Mouse (Mus musculus): ENCODE data around the gene Eme2. TPM values are rescaled to one million over a fixed set of nuclear protein-coding genes. Genes with fewer than 3 reads are reported as not detected.

Gene Eme2
- polyA plus RNA-seq, 1 experiment: not detected

- Histone ChIP-seq H3K4me3 (ENCODE audit: insufficient read depth, low read depth, low read length) (peak within 1 kb of the TSS; percentile 65), H3K27ac (ENCODE audit: insufficient read depth, low read depth, low read length) (peak within 1 kb of the TSS; percentile 91), H3K4me1 (ENCODE audit: control insufficient read depth, insufficient read depth, low read length) (peaks cover 5% of the 10 kb centered on the region)
- under 1% methylated on average over 58 of the region's 58 CpGs for WGBS
- TF ChIP-seq POLR2A (IDR thresholded peaks at IDR 0.05; ENCODE audit: insufficient read depth, low read depth, low read length) (peak; percentile 72; the same call in 1 of the 2 replicates), CTCF (IDR thresholded peaks at IDR 0.05; ENCODE audit: insufficient read depth, low read depth, low read length) (no peak)
These were observed 44.7 kb downstream of the Eme2 start, which contains the start of gene Fahd1 for GRCm38 (mm10) chr17:24850065-24850772. TSS of gene Fahd1 (minus strand) at chr17:24850364.

GRCm38 (mm10) chr17:24849733-24850064, 45.2 kb downstream of the Eme2 start:
- Histone ChIP-seq H3K27ac (ENCODE audit: insufficient read depth, low read depth, low read length) (peak overlapping the region; percentile 91), H3K4me3 (ENCODE audit: insufficient read depth, low read depth, low read length) (peak overlapping the region; percentile 65), H3K4me1 (ENCODE audit: control insufficient read depth, insufficient read depth, low read length) (peaks cover 4% of the 10 kb centered on the region)
- TF ChIP-seq CTCF (IDR thresholded peaks at IDR 0.05; ENCODE audit: insufficient read depth, low read depth, low read length) (no peak), POLR2A (IDR thresholded peaks at IDR 0.05; ENCODE audit: insufficient read depth, low read depth, low read length) (no peak)
- WGBS: under 1% methylated on average over 21 of the region's 21 CpGs

GRCm38 (mm10) chr17:24848600-24849031, 46.3 kb downstream of the Eme2 start:
- H3K4me3 ChIP-seq (ENCODE audit: insufficient read depth, low read depth, low read length): no peak overlapping the region
- peaks cover 4% of the 10 kb centered on the region for H3K4me1 ChIP-seq (ENCODE audit: control insufficient read depth, insufficient read depth, low read length)
- no peak for TF ChIP-seq POLR2A (IDR thresholded peaks at IDR 0.05; ENCODE audit: insufficient read depth, low read depth, low read length)
- no peak for TF ChIP-seq CTCF (IDR thresholded peaks at IDR 0.05; ENCODE audit: insufficient read depth, low read depth, low read length)
- H3K27ac ChIP-seq (ENCODE audit: insufficient read depth, low read depth, low read length): no peak overlapping the region

- TF ChIP-seq CTCF (IDR thresholded peaks at IDR 0.05; ENCODE audit: insufficient read depth, low read depth, low read length): no peak
- no peak overlapping the region for H3K27ac ChIP-seq (ENCODE audit: insufficient read depth, low read depth, low read length)
- H3K4me3 ChIP-seq (ENCODE audit: insufficient read depth, low read depth, low read length): no peak overlapping the region
- peaks cover 4% of the 10 kb centered on the region for H3K4me1 ChIP-seq (ENCODE audit: control insufficient read depth, insufficient read depth, low read length)
- 100% methylated on average over 1 of the region's 1 CpGs for WGBS
These were observed 47.5 kb downstream of the Eme2 start for GRCm38 (mm10) chr17:24847386-24847785.

- TF ChIP-seq CTCF (IDR thresholded peaks at IDR 0.05; ENCODE audit: insufficient read depth, low read depth, low read length) (no peak), POLR2A (IDR thresholded peaks at IDR 0.05; ENCODE audit: insufficient read depth, low read depth, low read length) (no peak)
- Histone ChIP-seq H3K27ac (ENCODE audit: insufficient read depth, low read depth, low read length) (no peak overlapping the region), H3K4me1 (ENCODE audit: control insufficient read depth, insufficient read depth, low read length) (no peaks in the 10 kb centered on the region; the same call in 1 of the 2 replicates), H3K4me3 (ENCODE audit: insufficient read depth, low read depth, low read length) (no peak overlapping the region)
- WGBS: 62% methylated on average over 9 of the region's 9 CpGs
These were observed 50.4 kb downstream of the Eme2 start for GRCm38 (mm10) chr17:24844525-24844924.

GRCm38 (mm10) chr17:24842631-24843030, 52.3 kb downstream of the Eme2 start:
- no peaks in the 10 kb centered on the region; the same call in 1 of the 2 replicates for H3K4me1 ChIP-seq (ENCODE audit: control insufficient read depth, insufficient read depth, low read length)
- H3K27ac ChIP-seq (ENCODE audit: insufficient read depth, low read depth, low read length): no peak overlapping the region
- no peak overlapping the region for H3K4me3 ChIP-seq (ENCODE audit: insufficient read depth, low read depth, low read length)
- TF ChIP-seq POLR2A (IDR thresholded peaks at IDR 0.05; ENCODE audit: insufficient read depth, low read depth, low read length) (no peak), CTCF (IDR thresholded peaks at IDR 0.05; ENCODE audit: insufficient read depth, low read depth, low read length) (no peak)
- WGBS: 65% methylated on average over 2 of the region's 2 CpGs

GRCm38 (mm10) chr17:24841133-24841532, 53.8 kb downstream of the Eme2 start:
- no peaks in the 10 kb centered on the region; the same call in 1 of the 2 replicates for H3K4me1 ChIP-seq (ENCODE audit: control insufficient read depth, insufficient read depth, low read length)
- 57% methylated on average over 4 of the region's 4 CpGs for WGBS
- H3K27ac ChIP-seq (ENCODE audit: insufficient read depth, low read depth, low read length): no peak overlapping the region
- no peak for TF ChIP-seq POLR2A (IDR thresholded peaks at IDR 0.05; ENCODE audit: insufficient read depth, low read depth, low read length)
- no peak for TF ChIP-seq CTCF (IDR thresholded peaks at IDR 0.05; ENCODE audit: insufficient read depth, low read depth, low read length)
- H3K4me3 ChIP-seq (ENCODE audit: insufficient read depth, low read depth, low read length): no peak overlapping the region

- H3K4me3 ChIP-seq (ENCODE audit: insufficient read depth, low read depth, low read length): no peak overlapping the region
- no peaks in the 10 kb centered on the region; the same call in 1 of the 2 replicates for H3K4me1 ChIP-seq (ENCODE audit: control insufficient read depth, insufficient read depth, low read length)
- H3K27ac ChIP-seq (ENCODE audit: insufficient read depth, low read depth, low read length): no peak overlapping the region
- TF ChIP-seq POLR2A (IDR thresholded peaks at IDR 0.05; ENCODE audit: insufficient read depth, low read depth, low read length) (no peak), CTCF (IDR thresholded peaks at IDR 0.05; ENCODE audit: insufficient read depth, low read depth, low read length) (no peak)
- 63% methylated on average over 5 of the region's 5 CpGs for WGBS
These were observed 54.5 kb downstream of the Eme2 start for GRCm38 (mm10) chr17:24840341-24840740.

GRCm38 (mm10) chr17:24839842-24840241, 55.0 kb downstream of the Eme2 start, which contains the start of gene Hagh:
TSS of gene Hagh (plus strand) at chr17:24840143.
- no peaks in the 10 kb centered on the region; the same call in 1 of the 2 replicates for H3K4me1 ChIP-seq (ENCODE audit: control insufficient read depth, insufficient read depth, low read length)
- 71% methylated on average over 8 of the region's 8 CpGs for WGBS
- no peak within 1 kb of the TSS for H3K27ac ChIP-seq (ENCODE audit: insufficient read depth, low read depth, low read length)
- no peak within 1 kb of the TSS for H3K4me3 ChIP-seq (ENCODE audit: insufficient read depth, low read depth, low read length)
- TF ChIP-seq CTCF (IDR thresholded peaks at IDR 0.05; ENCODE audit: insufficient read depth, low read depth, low read length): no peak
- TF ChIP-seq POLR2A (IDR thresholded peaks at IDR 0.05; ENCODE audit: insufficient read depth, low read depth, low read length): no peak

Other genes with a start within 250 kb of the Eme2 start
- gene Slc9a3r2, start 244.8 kb downstream of the Eme2 start, polyA plus RNA-seq (2012; ENCODE audit: insufficient read depth, insufficient read length, low replicate concordance, missing spikeins): not detected in 2 replicates
- gene Npw, start 236.6 kb downstream of the Eme2 start, polyA plus RNA-seq (2012; ENCODE audit: insufficient read depth, insufficient read length, low replicate concordance, missing spikeins): not detected in 2 replicates
- gene Zfp598, start 225.4 kb downstream of the Eme2 start, polyA plus RNA-seq (2012; ENCODE audit: insufficient read depth, insufficient read length, low replicate concordance, missing spikeins): not detected in 2 replicates
- gene Syngr3, start 205.1 kb downstream of the Eme2 start, polyA plus RNA-seq (2012; ENCODE audit: insufficient read depth, insufficient read length, low replicate concordance, missing spikeins): not detected in 2 replicates
- not detected in 2 replicates for gene Gfer, start 198.9 kb downstream of the Eme2 start, polyA plus RNA-seq (2012; ENCODE audit: insufficient read depth, insufficient read length, low replicate concordance, missing spikeins)
- gene Noxo1, start 198.9 kb downstream of the Eme2 start, polyA plus RNA-seq (2012; ENCODE audit: insufficient read depth, insufficient read length, low replicate concordance, missing spikeins): not detected in 2 replicates
- gene Tbl3, start 187.4 kb downstream of the Eme2 start, polyA plus RNA-seq (2012; ENCODE audit: insufficient read depth, insufficient read length, low replicate concordance, missing spikeins): not detected in 2 replicates
- gene Rnf151, start 177.0 kb downstream of the Eme2 start, polyA plus RNA-seq (2012; ENCODE audit: insufficient read depth, insufficient read length, low replicate concordance, missing spikeins): not detected in 2 replicates
- gene Rps2, start 177.0 kb downstream of the Eme2 start, polyA plus RNA-seq (2012; ENCODE audit: insufficient read depth, insufficient read length, low replicate concordance, missing spikeins): not detected in 2 replicates
- gene Ndufb10, start 170.6 kb downstream of the Eme2 start, polyA plus RNA-seq (2012; ENCODE audit: insufficient read depth, insufficient read length, low replicate concordance, missing spikeins): not detected in 2 replicates
- gene Rpl3l, start 167.3 kb downstream of the Eme2 start, polyA plus RNA-seq (2012; ENCODE audit: insufficient read depth, insufficient read length, low replicate concordance, missing spikeins): not detected in 2 replicates
- not detected in 2 replicates for gene Msrb1, start 158.4 kb downstream of the Eme2 start, polyA plus RNA-seq (2012; ENCODE audit: insufficient read depth, insufficient read length, low replicate concordance, missing spikeins)
- not detected in 2 replicates for gene Hs3st6, start 142.1 kb downstream of the Eme2 start, polyA plus RNA-seq (2012; ENCODE audit: insufficient read depth, insufficient read length, low replicate concordance, missing spikeins)
- not detected in 2 replicates for gene Meiob, start 90.8 kb downstream of the Eme2 start, polyA plus RNA-seq (2012; ENCODE audit: insufficient read depth, insufficient read length, low replicate concordance, missing spikeins)
- not detected in 2 replicates for gene Hagh, start 54.9 kb downstream of the Eme2 start, polyA plus RNA-seq (2012; ENCODE audit: insufficient read depth, insufficient read length, low replicate concordance, missing spikeins)
- not detected in 2 replicates for gene Fahd1, start 44.7 kb downstream of the Eme2 start, polyA plus RNA-seq (2012; ENCODE audit: insufficient read depth, insufficient read length, low replicate concordance, missing spikeins)
- gene Igfals, start 29.1 kb downstream of the Eme2 start, polyA plus RNA-seq (2012; ENCODE audit: insufficient read depth, insufficient read length, low replicate concordance, missing spikeins): not detected in 2 replicates
- gene Nubp2, start 8.7 kb downstream of the Eme2 start, polyA plus RNA-seq (2012; ENCODE audit: insufficient read depth, insufficient read length, low replicate concordance, missing spikeins): not detected in 2 replicates
- not detected in 2 replicates for gene Spsb3, start 8.4 kb downstream of the Eme2 start, polyA plus RNA-seq (2012; ENCODE audit: insufficient read depth, insufficient read length, low replicate concordance, missing spikeins)
- not detected in 2 replicates for gene Mrps34, start within 50 bp of the Eme2 start, polyA plus RNA-seq (2012; ENCODE audit: insufficient read depth, insufficient read length, low replicate concordance, missing spikeins)
- gene Nme3, start 1.4 kb upstream of the Eme2 start, polyA plus RNA-seq (2012; ENCODE audit: insufficient read depth, insufficient read length, low replicate concordance, missing spikeins): not detected in 2 replicates
- 307 TPM in 1 of 2 replicates, not detected in the other for gene Mapk8ip3, start 41.9 kb upstream of the Eme2 start, polyA plus RNA-seq (2012; ENCODE audit: insufficient read depth, insufficient read length, low replicate concordance, missing spikeins)
- not detected in 2 replicates for gene Jpt2, start 65.6 kb upstream of the Eme2 start, polyA plus RNA-seq (2012; ENCODE audit: insufficient read depth, insufficient read length, low replicate concordance, missing spikeins)
- gene Cramp1l, start 120.7 kb upstream of the Eme2 start, polyA plus RNA-seq (2012; ENCODE audit: insufficient read depth, insufficient read length, low replicate concordance, missing spikeins): not detected in 2 replicates
- gene Ift140, start 121.0 kb upstream of the Eme2 start, polyA plus RNA-seq (2012; ENCODE audit: insufficient read depth, insufficient read length, low replicate concordance, missing spikeins): not detected in 2 replicates
- gene Tmem204, start 188.5 kb upstream of the Eme2 start, polyA plus RNA-seq (2012; ENCODE audit: insufficient read depth, insufficient read length, low replicate concordance, missing spikeins): not detected in 2 replicates
- not detected in 2 replicates for gene Telo2, start 220.9 kb upstream of the Eme2 start, polyA plus RNA-seq (2012; ENCODE audit: insufficient read depth, insufficient read length, low replicate concordance, missing spikeins)
- gene Ptx4, start 225.7 kb upstream of the Eme2 start, polyA plus RNA-seq (2012; ENCODE audit: insufficient read depth, insufficient read length, low replicate concordance, missing spikeins): not detected in 2 replicates
- gene Clcn7, start 238.3 kb upstream of the Eme2 start, polyA plus RNA-seq (2012; ENCODE audit: insufficient read depth, insufficient read length, low replicate concordance, missing spikeins): not detected in 2 replicates

Measured in olfactory bulb, adult 2 months (tissue).